Mouse (Mus musculus) stomach, embryonic 16.5 days (tissue): Measurements from ENCODE around the gene Syngr1. TPM values are rescaled to one million over a fixed set of nuclear protein-coding genes. Genes with fewer than 3 reads are reported as not detected.
A peak's percentile ranks its signal among the peaks of the same experiment; 100 is the strongest.

Experiments used
- ATAC-seq: fragments of 200-750 bp; cut with Nextera tagmentation; 2 replicates; pipeline ENCODE4 v1.8.0; 2017; ENCODE audit warnings: moderate number of reproducible peaks, moderate TSS enrichment; ENCODE audit not compliant: insufficient read depth, low FRiP score
- H3K27ac ChIP-seq: fragments of 300-500 bp; sonication (generic); 2 replicates; pipeline ENCODE4 v1.5.1; 2014; ENCODE audit warnings: low read length
- H3K27me3 ChIP-seq: fragments of 300-500 bp; sonication (generic); 2 replicates; pipeline ENCODE4 v1.6.1; 2014; ENCODE audit warnings: low read length, control low read depth, mixed read lengths; ENCODE audit not compliant: control insufficient read depth, insufficient read depth
- H3K36me3 ChIP-seq: fragments of 300-500 bp; sonication (generic); 2 replicates; pipeline ENCODE4 v1.6.1; 2014; ENCODE audit warnings: low read length; ENCODE audit not compliant: control insufficient read depth, insufficient read depth
- H3K4me1 ChIP-seq: fragments of 300-500 bp; sonication (generic); 2 replicates; pipeline ENCODE4 v1.6.1; 2014; ENCODE audit warnings: low read length, control low read depth, mixed read lengths; ENCODE audit not compliant: control insufficient read depth, insufficient read depth
- H3K4me2 ChIP-seq: fragments of 300-500 bp; sonication (generic); 2 replicates; pipeline ENCODE4 v1.6.1; 2014; ENCODE audit warnings: low read depth, low read length, mixed read lengths
- H3K4me3 ChIP-seq: fragments of 300-500 bp; sonication (generic); replicated peaks from 2 replicates; pipeline ENCODE4 v1.5.1; 2014; ENCODE audit warnings: mild to moderate bottlenecking, low read length
- H3K9ac ChIP-seq: fragments of 300-500 bp; sonication (generic); 2 replicates; pipeline ENCODE4 v1.6.1; 2014; ENCODE audit warnings: low read length
- H3K9me3 ChIP-seq: fragments of 300-500 bp; sonication (generic); replicated peaks from 2 replicates; pipeline ENCODE4 v1.6.1; 2016; ENCODE audit warnings: low read length, control low read depth; ENCODE audit not compliant: control insufficient read depth
- WGBS: fragments of 180-500 bp; shearing (Covaris S2); extraction: QIAGEN DNeasy Blood & Tissue Kit; methylation state at CpG from one replicate; pipeline ENCODE4 v1.1.7; 2014; 5-methylcytosine and 5-hydroxymethylcytosine counted together
- polyA plus RNA-seq: library from polyadenylated mRNA; unstranded; fragments of >200 nt; fragmentation: Nextera tagmentation; extraction: Ambion mirVana; gene quantifications from 2 replicates; pipeline ENCODE4 v1.2.1, GENCODE M21; 2015

The Syngr1 gene
- polyA plus RNA-seq, 1 experiment from 2014 or later, result 43.1 TPM

GRCm38 (mm10) chr15:80092599-80092998, 1.5 kb downstream of the Syngr1 start:
- Histone ChIP-seq H3K27ac (peak overlapping the region; percentile 12; the same call in 1 of the 2 replicates), H3K4me1 (peaks cover 21% of the 10 kb centered on the region), H3K4me3 (peak overlapping the region; percentile 61), H3K9ac (peak overlapping the region; percentile 79; the same call in 1 of the 2 replicates), H3K4me2 (peak overlapping the region; percentile 86), H3K27me3 (peaks cover 8% of the 10 kb centered on the region; the same call in 1 of the 2 replicates), H3K36me3 (no peaks in the 10 kb centered on the region), H3K9me3 (no peaks in the 10 kb centered on the region)
- WGBS, result 24% methylated on average over 8 of the region's 8 CpGs
- no peak for ATAC-seq

DNA sequence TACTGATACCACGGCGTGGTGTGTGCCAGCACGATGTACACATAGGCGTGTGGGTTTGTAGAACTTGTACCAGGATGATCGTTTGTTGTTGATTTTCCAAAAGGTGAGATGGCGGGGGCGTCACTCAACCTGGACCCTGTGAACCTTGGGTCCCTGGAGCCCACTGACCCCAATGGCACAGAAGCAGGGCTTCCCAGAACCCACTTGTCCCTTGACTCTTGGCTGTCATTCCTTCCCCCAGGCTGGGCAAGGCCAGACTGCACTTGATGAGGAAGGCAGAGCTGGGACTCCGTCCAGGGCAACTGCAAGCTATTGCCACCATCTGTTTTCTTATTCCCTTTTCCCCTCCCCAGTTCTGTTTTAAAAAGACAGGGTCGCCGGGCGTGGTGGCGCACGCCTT, 3.1 kb downstream of the Syngr1 start:
- Histone ChIP-seq H3K36me3 (no peaks in the 10 kb centered on the region), H3K4me2 (no peak overlapping the region), H3K27ac (no peak overlapping the region), H3K9ac (no peak overlapping the region), H3K27me3 (peaks cover 8% of the 10 kb centered on the region; the same call in 1 of the 2 replicates), H3K9me3 (no peaks in the 10 kb centered on the region), H3K4me1 (peaks cover 31% of the 10 kb centered on the region), H3K4me3 (no peak overlapping the region)
- WGBS, result 86% methylated on average over 13 of the region's 13 CpGs
- ATAC-seq, result no peak

DNA sequence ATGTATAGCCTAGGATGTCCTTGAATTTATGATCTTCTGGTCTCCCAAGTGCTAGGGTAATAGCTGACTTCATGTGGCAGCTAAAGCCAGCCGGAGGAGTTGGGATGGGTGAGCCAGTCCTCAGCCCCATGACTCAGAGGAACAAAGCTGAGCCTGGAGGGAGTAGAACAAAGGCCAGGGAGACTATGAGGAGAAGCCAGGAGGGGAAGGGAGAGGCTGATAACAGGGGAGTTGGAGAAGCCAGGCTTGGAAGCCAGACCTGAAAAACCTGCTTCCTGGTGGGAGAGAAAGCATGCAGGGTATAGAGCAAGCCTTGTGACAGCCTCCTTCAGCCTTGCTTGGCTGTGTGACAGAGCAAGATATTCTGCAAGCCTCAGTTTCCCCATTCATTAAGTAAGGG, 4.5 kb downstream of the Syngr1 start:
- Histone ChIP-seq H3K4me1 (peaks cover 29% of the 10 kb centered on the region), H3K27me3 (peaks cover 8% of the 10 kb centered on the region; the same call in 1 of the 2 replicates), H3K4me2 (no peak overlapping the region), H3K27ac (peak overlapping the region; percentile 89), H3K4me3 (no peak overlapping the region), H3K36me3 (no peaks in the 10 kb centered on the region), H3K9me3 (no peaks in the 10 kb centered on the region), H3K9ac (no peak overlapping the region)
- peak; percentile 67 for ATAC-seq
- 50% methylated on average over 1 of the region's 1 CpGs for WGBS

DNA sequence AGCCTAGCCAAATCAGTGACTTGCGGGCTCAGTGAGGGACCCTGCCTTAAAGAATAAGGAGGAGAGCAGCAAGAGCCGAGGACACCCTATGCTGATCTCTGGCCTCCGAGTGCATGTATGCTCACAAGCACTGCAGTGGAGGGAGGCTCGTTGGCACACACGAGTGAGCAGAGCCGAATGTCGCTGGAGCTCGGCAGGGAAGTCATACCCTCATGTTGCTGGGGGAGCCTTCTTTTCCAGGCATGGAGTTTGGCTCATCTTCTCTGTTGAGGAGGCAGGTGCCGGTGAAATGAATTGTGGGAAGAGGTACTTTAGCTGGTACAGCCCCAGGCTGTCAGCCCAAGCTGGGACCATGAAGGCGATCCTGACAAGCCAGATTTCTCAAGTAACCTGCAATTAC, 5.3 kb downstream of the Syngr1 start:
- H3K36me3 ChIP-seq, result no peaks in the 10 kb centered on the region
- peak overlapping the region; percentile 89 for H3K27ac ChIP-seq
- H3K27me3 ChIP-seq, result peaks cover 8% of the 10 kb centered on the region; the same call in 1 of the 2 replicates
- H3K9me3 ChIP-seq, result no peaks in the 10 kb centered on the region
- 80% methylated on average over 10 of the region's 10 CpGs for WGBS
- H3K4me2 ChIP-seq, result no peak overlapping the region
- H3K9ac ChIP-seq, result peak overlapping the region; percentile 55; the same call in 1 of the 2 replicates
- peaks cover 28% of the 10 kb centered on the region for H3K4me1 ChIP-seq
- no peak overlapping the region for H3K4me3 ChIP-seq
- ATAC-seq, result no peak

DNA sequence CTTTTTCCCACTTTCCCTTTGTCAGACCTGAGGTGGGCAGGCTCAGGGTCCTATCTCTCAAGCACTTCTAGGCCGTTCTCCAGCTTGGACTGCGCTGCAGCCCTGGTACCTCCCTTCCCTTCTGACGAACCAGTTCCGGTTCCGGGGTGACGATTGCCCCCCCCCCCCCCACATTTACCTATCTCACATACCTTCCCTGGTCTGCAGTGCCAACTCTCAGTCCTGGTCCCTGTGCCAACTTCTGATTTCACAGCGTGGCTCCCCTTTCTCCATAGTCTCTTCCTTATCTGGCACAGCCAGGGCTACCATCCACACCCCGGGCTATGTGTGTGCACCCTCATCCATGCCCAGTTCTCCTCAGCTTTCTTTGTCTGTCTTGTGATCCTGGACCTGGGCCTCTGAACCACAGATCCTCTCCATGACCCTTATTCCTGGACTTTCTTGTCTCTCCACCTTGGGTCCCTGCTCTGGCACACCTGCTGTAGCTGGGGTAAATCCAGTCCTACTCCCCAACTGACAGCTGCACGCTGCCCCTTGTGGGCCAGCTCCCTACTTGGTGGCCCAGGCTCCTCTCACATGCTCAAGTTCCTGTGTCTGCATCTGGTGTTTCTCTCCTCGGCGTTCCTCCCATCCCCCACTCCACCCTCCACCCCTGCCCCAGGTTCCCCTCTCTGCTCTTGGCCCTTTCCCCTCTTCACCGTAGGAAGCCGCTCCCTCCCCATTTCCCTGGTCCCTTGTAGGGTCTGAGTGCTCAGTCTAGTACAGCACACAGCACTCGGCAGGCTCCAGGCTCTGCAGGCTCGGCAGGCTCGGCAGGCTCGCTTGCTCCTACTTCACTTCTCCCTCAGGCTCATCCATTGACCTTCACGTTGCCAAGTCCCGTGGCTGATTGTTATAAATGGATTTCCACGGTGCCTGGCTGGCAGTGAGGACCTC, 6.1 kb downstream of the Syngr1 start:
- H3K9ac ChIP-seq, result peak overlapping the region; percentile 55
- no peaks in the 10 kb centered on the region for H3K9me3 ChIP-seq
- no peaks in the 10 kb centered on the region for H3K36me3 ChIP-seq
- WGBS, result 26% methylated on average over 20 of the region's 20 CpGs
- peaks cover 30% of the 10 kb centered on the region for H3K4me1 ChIP-seq
- H3K4me3 ChIP-seq, result no peak overlapping the region
- H3K27me3 ChIP-seq, result 0 out of 2 replicates have a peak, but pooled peaks cover 3% of the 10 kb centered on the region
- ATAC-seq, result peak; percentile 63
- peak overlapping the region; percentile 13 for H3K4me2 ChIP-seq
- H3K27ac ChIP-seq, result peak overlapping the region; percentile 89

GRCm38 (mm10) chr15:80097999-80098461, 6.9 kb downstream of the Syngr1 start:
- 0 out of 2 replicates have a peak, but pooled peaks have one; percentile 19 for ATAC-seq
- Histone ChIP-seq H3K9me3 (no peaks in the 10 kb centered on the region), H3K9ac (no peak overlapping the region), H3K36me3 (no peaks in the 10 kb centered on the region), H3K27ac (no peak overlapping the region), H3K4me3 (no peak overlapping the region), H3K4me2 (no peak overlapping the region), H3K4me1 (peaks cover 32% of the 10 kb centered on the region), H3K27me3 (no peaks in the 10 kb centered on the region)
- 41% methylated on average over 8 of the region's 8 CpGs for WGBS

- no peaks in the 10 kb centered on the region for H3K9me3 ChIP-seq
- no peak for ATAC-seq
- no peaks in the 10 kb centered on the region for H3K27me3 ChIP-seq
- no peaks in the 10 kb centered on the region for H3K36me3 ChIP-seq
- H3K27ac ChIP-seq, result no peak overlapping the region
- H3K4me1 ChIP-seq, result peaks cover 32% of the 10 kb centered on the region
- H3K9ac ChIP-seq, result 0 out of 2 replicates have a peak overlapping the region, but pooled peaks have one; percentile 5
- no peak overlapping the region for H3K4me3 ChIP-seq
- 40% methylated on average over 9 of the region's 9 CpGs for WGBS
- no peak overlapping the region for H3K4me2 ChIP-seq
These were observed 7.7 kb downstream of the Syngr1 start for GRCm38 (mm10) chr15:80098809-80099208.

DNA sequence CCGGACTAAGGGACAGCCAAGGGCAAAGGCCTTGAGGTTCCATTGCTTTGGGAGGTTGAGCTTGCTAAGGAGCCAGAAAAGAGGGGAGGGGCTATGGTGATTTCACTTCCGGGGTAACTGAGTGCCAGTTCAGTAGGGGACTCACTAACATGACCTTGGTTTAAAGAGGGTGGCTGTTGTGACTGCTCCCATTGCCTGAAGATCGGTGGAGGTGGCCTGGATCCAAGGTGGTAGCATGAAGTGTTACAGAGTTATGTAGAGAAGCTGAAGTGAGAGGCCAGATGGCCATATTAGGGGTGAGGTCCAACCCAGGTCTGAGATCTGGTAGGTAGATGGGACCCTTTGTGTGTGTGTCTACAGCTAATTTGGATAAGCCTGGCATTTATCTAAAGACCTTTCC, 8.3 kb downstream of the Syngr1 start:
- ATAC-seq, result no peak
- 73% methylated on average over 3 of the region's 3 CpGs for WGBS

GRCm38 (mm10) chr15:80100196-80100595, 9.1 kb downstream of the Syngr1 start:
- Histone ChIP-seq H3K9me3 (no peaks in the 10 kb centered on the region), H3K4me2 (no peak overlapping the region), H3K36me3 (no peaks in the 10 kb centered on the region), H3K27me3 (no peaks in the 10 kb centered on the region), H3K27ac (no peak overlapping the region), H3K9ac (no peak overlapping the region), H3K4me3 (no peak overlapping the region), H3K4me1 (peaks cover 32% of the 10 kb centered on the region)
- no peak for ATAC-seq
- 75% methylated on average over 3 of the region's 3 CpGs for WGBS

More for the DNA sequence above, 8.3 kb downstream of the Syngr1 start:
- H3K4me3 ChIP-seq, result no peak overlapping the region
- H3K9ac ChIP-seq, result no peak overlapping the region
- no peaks in the 10 kb centered on the region for H3K36me3 ChIP-seq
- no peaks in the 10 kb centered on the region for H3K27me3 ChIP-seq
- no peak overlapping the region for H3K27ac ChIP-seq
- H3K4me1 ChIP-seq, result peaks cover 32% of the 10 kb centered on the region
- no peak overlapping the region for H3K4me2 ChIP-seq
- no peaks in the 10 kb centered on the region for H3K9me3 ChIP-seq
